Mouse (Mus musculus): ENCODE measurements at regions not wholly inside any gene's neighbourhood (a gene's known extent, or its start where the extent isn't known, plus 50 kb on each side); places are given as distances from the start of the nearest gene placed in this dataset.
"Not testable (repeated sequence)": the region's sequence is repeated elsewhere in the genome, so short reads cannot be mapped to it uniquely, and the experiment has no call there.

DNA sequence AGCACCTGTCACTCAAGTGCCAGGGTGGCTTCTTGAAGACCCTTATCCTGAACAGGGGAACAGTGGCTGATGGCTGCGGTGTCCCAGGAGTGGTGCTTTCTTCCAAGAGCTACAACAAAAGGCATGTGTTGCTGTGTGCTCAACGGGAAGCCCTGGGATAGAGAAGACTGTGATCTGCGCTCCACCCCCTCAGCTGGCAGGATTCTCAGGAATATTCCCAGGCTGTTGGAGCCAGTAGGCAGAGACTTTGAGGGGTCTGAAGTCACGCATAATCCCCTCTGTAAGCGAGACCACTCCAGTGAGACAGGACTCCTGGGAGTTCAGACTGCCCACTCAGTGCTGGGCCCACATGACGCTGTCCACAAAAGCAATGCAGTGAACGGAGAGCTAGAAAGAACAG lies 202.4 kb downstream of the Plxna1 start:
- peak; percentile 32 for DNase-seq

GRCm38 (mm10) chr6:89161746-89162145 lies 200.7 kb downstream of the Plxna1 start:
- DNase-seq = peak; percentile 42

DNA sequence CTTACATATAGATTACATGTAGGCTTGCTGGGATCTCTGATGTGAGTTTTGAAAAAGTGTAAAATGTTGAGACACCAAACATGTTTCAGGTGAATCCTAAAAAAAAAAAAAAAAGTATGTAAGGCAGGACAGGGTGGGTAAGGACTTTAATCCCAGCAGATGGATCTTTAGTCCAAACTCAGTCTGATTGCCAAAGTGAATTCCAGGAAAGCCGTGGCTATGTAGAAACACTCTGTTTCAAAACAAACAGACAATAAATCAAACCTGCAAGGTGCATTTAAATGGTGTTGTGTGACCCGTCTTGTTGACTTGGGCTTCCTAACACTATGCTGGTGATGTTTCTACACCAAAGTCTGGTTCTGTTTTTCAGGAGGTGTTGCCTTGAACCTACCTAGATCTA lies 192.9 kb downstream of the Plxna1 start:
- no peak for DNase-seq

GRCm38 (mm10) chr6:89184920-89185319 lies 177.5 kb downstream of the Plxna1 start:
- DNase-seq = not testable (repeated sequence)

GRCm38 (mm10) chr6:89200514-89201284 lies 161.7 kb downstream of the Plxna1 start:
- DNase-seq = not testable (repeated sequence)

- DNase-seq = no peak
Observed at GRCm38 (mm10) chr6:89215021-89215420, 147.4 kb downstream of the Plxna1 start.

DNA sequence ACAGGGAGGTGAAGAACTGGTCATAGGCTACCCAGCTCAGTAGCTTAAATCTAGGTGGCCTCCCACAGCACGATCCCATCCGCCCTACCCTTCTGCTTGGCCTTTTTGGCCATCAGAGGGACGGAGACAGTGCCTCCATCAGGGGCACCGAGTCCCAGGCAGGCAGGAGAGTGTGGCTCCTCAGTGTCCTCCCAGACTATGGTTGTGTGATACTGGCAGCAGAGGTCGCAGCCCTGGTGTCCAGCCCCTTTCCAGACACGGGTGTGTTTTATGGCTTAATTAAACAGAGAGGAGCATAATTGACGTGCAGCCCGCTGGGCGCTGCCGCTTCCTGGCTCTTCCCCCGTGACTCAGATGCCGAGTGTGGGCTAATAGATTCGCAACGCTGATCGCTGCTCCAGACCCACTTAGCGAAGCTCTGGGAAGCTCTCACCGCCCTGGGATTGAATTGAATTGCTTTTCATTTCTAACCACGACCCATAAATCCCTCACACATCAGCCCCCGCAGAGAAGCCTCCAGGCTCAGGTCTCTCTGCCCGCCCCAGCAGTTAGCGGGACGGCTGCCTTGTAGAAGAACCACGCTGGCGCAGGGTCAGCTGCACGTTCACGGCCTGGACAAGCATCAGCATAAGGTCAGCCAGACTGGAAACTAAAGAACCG lies 126.9 kb downstream of the Plxna1 start:
- peak; percentile 51 for DNase-seq

DNA sequence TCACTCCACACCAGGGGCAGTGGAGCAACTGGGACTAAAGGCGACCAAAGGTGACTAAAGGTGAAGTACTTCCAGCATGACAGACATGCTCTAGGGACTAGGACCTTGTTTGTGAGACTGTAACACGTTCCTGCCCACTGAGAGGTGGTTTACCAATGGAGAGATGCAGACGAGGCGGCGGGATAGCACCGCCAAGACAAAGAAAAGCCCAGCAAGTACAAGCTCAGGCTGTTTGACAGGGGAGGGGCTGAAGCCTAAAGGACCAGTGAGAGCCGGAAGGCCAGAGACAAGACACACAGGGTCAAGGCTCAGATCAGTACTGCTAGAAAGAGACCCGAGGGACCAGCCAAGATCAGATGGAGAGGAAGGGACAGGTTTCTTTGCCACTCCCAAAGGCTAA lies 126.2 kb downstream of the Plxna1 start:
- no peak for DNase-seq

GRCm38 (mm10) chr6:89236892-89237646 lies 125.4 kb downstream of the Plxna1 start:
- DNase-seq = peak; percentile 69

- DNase-seq = peak; percentile 52
Observed at GRCm38 (mm10) chr6:89238871-89239270, 123.5 kb downstream of the Plxna1 start.

GRCm38 (mm10) chr6:89239511-89239910 lies 122.9 kb downstream of the Plxna1 start:
- peak; percentile 36 for DNase-seq

DNA sequence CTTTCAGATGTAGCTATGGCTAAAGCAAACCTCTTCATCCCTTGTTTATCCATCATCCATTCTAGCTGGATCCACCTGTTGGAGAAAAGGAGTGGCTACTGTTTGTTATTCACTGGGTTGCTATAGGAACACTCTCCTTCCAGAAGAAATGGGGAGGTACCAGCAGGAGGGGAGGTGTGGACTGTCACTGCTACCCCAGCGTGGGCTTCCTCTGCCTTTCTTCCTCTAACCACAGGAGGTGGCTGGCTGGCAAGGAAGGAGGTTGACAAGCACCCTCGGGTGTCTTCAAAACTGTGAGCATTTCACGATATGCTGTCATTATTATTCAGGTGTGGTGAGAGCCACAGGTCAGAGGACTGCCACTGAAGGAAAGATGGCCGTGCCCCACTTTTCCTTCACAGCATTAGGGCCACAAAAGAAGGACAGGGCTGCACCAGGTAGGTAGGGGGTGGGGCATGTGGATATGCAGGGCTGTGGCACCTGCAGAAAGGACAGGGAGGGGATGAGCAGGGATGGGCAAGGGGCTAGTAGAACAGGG lies 122.2 kb downstream of the Plxna1 start:
- DNase-seq = peak; percentile 33

DNA sequence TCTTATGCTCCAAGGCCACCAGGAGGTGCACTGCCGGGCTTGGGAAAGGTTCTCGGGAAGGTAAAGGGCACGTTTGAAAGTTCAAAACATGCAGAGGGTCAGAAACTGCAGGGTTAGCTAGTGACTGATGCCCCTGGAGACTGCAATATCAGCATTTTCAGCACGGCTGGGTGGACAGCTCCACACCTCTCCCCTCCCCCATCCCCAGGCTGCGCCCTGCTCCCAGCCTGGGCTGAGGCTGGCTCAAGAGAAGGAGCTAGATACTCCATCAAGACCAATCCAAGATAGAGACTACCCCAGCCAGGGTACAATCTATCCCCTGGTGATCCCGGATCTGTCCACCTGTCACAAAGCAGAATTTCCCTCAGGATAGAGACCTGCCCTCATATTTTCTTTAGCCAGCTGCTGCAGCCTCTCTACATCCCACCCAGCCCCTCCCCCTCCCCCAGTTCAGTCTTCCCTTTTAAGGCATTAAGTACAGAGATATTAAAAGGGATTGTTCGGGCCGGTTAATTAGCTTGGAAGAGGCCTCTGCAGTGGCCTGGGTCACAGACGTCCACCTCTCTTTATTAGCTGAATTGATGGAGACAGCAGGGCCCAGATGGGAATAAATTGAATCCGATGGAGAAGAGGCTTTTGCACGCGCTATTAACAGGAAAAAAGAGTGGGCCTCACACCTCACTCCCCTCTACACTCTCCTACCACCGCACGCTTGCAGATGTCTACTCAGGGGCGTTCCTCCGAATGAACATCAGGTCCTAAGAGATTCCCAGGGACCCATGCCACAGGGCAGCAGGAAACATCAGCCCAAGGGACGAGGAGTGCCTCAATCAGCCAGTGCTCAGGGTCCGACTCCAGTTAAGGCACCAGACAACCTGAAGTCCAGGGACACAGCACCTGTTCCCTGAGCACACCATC lies 119.8 kb downstream of the Plxna1 start:
- DNase-seq = no peak

- no peak for DNase-seq
Observed at GRCm38 (mm10) chr6:89245506-89245905, 116.9 kb downstream of the Plxna1 start.

- no peak for DNase-seq
Observed at GRCm38 (mm10) chr6:89246261-89246660, 116.2 kb downstream of the Plxna1 start.

DNA sequence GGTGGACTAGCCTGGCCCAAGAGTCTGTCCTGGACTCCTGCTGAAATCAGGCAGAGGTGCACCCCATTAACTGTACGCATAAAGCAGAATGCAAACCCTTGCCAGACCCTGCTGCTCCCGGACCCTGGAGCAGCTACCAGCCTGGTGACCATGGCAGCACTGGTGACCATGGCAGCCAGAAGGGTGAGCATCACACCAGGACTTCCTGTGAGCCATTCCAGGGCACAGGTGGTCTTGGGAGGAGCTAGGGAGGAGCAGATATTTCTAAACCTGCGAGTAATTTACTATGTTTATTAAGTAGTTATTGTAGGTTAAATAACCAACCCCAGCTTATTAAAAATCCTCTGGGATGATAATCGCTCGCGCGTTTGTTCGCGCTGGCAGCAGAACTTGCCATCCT lies 113.8 kb downstream of the Plxna1 start:
- DNase-seq = no peak

DNA sequence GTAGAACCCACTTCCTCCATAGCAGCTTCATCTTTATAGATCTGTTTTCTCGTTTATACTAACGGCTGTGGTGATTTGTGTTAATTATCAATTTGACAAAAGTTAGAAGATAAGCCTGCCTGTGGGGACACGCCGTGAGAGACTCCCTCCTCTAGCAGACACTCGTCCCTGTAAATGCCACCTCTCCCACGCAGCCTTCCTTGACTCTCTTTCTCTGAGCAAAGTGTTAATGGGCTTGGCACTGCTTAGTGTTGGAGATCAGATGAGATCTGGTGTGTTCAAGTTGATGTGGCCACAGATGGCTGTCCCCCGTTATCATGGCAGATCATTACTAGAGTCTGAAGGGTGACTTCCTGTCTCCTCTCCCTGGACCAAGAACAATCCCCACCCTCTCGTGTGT lies 113.1 kb downstream of the Plxna1 start:
- DNase-seq = peak; percentile 66

DNA sequence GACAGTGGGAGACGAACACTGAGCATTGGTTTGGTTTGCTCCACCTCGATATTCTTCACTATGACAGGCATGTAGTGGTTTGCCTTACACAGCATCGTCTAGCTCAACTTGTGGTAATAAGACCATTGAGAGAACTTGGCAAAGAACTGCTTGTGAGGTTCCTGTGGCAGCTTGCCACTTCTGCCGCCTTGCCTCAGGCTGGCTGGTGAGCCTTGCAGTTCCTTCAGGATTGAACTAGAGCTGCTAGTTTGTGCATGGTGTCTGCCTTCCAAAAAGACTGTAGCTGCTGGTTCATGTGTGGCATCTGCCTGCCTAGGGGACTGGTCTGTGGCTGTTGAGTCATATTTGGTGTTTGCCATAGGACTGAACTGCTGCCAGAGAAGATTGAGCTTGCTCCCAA lies 110.8 kb downstream of the Plxna1 start:
- DNase-seq = peak; percentile 38

DNA sequence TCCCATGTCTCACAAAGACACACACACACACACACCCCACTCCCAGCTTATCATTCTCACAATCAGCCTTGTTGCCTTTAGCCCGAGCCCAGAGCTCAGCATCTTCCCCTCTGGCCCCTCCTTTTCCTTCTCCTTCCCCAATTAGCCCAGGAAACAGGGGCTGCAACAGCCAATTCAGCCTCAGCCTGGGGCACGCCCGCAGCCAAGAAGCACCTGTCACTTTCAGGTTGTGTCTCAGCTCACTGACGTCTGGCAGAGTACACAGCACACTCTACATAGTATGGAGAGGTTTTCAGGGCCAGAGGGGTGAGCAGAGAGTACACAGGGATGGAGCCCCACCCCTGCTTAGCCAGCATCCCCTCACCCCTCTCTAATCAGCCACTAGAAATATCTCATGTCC lies 106.4 kb downstream of the Plxna1 start:
- DNase-seq = no peak

DNA sequence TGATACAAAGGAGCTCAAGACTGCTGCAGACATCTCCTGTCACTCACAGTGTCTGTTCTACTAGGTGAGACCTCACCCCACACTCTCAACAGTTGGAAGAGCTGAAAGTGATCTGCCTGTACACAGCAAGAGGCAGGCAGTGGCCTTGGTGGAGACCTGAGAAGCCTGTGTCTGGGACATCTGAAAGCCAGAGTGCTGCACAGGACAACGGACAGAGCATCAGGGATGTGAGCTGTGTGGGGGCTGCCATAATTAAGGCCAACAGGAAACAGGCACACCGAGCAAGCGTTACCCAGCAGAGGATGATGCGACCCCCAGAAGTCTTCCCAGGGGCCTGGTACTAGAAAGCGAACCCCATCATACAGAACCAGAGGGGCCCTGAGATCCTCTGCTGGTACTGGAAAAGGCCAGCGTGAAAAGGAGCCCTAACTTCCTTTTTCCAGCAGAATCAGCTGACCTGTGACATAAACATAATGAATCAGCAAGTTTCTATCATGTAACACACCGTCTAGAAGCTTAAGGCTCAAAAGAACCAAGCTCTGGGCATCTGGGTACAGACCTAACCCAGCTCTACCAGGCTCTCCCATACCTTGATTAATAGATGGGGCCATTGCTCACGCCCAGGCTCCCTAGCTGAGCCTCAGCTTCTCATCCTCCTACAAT lies 105.7 kb downstream of the Plxna1 start:
- no peak for DNase-seq

DNA sequence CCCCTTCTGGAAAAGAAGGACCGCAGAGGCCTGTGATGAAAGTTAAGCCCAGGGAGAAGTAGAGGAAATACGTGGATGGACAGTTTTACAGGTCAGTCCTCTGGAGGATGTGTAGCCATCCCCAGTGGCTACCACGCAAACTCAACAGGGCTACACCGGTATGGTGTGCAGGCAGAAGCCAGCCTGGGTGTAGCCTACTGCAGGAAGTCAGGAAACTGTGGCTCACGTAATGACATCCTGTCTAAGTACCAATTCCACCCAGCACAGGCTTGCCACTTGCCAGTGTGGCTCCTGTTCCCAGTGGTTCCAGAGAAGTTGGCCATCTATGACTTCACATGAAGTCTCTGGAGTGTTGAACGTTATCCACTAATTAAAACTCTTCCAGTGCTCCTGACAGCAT lies 105.0 kb downstream of the Plxna1 start:
- DNase-seq = no peak

GRCm38 (mm10) chr6:89258140-89258539 lies 104.3 kb downstream of the Plxna1 start:
- no peak for DNase-seq

All from right cerebral cortex, adult 18-20 months (tissue).